Mouse (Mus musculus): ENCODE measurements around the gene Nudt7. TPM values are rescaled to one million over a fixed set of nuclear protein-coding genes. Genes with fewer than 3 reads are reported as not detected.

Nudt7 gene
- total and polyA plus RNA-seq, 3 experiments = 9.2 to 16.0 (median 9.9) TPM

DNA sequence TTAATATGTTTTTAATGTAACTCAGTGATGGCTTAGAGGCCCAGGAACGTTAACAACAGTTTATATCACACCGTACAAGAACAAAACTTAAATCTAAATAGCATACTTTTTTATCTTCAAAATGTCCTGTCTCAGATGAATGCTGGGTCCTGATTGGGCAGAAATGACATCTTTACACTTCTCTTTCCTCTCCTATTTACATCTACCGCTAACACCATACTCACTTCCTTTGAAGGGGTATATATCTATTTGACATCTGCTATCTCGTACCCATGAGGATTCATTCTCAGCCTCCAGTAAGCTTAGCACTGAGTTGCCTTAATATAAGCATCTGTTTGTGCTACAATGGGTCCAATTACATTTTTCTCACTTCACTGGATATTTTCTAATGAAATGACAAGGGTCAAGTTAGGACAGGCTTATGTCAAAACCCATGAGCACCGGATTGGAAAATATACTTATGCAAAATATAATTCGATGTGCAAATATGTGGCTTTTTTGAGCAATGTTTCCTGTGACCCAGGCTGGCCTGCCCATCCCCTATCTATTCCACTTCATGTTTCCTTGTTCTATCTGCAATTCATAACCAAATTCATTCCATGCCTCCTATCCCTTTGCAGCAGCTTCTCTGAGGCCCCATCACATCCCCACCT, 31.2 kb downstream of the Nudt7 start:
- TF ChIP-seq E2F4 (IDR thresholded peaks at IDR 0.05; ENCODE audit: insufficient replicate concordance, low read depth, low read length) = no peak
- TF ChIP-seq CTCF (conservative IDR thresholded peaks at IDR 0.05 in 1 of 2, IDR thresholded peaks at IDR 0.05 in 1 of 2; ENCODE audit: low read depth in 2 of 2, low read length in 2 of 2) = no peak
- no peak for TF ChIP-seq ELF1 (IDR thresholded peaks at IDR 0.05; ENCODE audit: low read depth, low read length)
- TF ChIP-seq JUN (IDR thresholded peaks at IDR 0.05; ENCODE audit: insufficient read depth, low read depth, low read length) = no peak
- no peak for TF ChIP-seq IRF4 (IDR thresholded peaks at IDR 0.05; ENCODE audit: low read depth, low read length)
- no peak for TF ChIP-seq ZMIZ1 (IDR thresholded peaks at IDR 0.05; ENCODE audit: low read depth, low read length)
- no peak for TF ChIP-seq MAX (IDR thresholded peaks at IDR 0.05; ENCODE audit: low read length)
- TF ChIP-seq JUND (conservative IDR thresholded peaks at IDR 0.05; ENCODE audit: low read depth, low read length) = no peak
- no peaks in the 10 kb centered on the region for H3K9me3 ChIP-seq (replicated peaks; ENCODE audit: low read length)

DNA sequence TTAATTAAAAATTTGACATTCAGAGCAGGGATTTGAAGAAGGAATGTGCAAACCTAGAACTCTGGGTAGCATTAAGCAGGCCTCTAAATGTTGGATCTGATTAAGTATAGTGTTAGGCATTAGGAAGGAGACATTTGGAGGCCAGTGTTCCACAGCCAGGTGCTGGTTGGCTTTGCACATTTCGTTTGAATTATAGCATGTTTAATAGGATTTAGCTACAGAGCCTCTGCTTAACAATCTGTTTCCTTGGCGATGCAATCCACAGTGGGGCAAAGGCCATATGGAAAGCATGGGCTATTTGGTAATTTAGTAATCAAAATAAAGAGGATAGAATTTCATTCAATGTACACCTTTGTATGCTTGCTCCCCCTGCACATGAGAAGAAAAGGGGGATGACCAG, 32.4 kb downstream of the Nudt7 start:
- no peak for DNase-seq (ENCODE audit: extremely low read depth)
- TF ChIP-seq KAT2A (IDR thresholded peaks at IDR 0.05; ENCODE audit: insufficient replicate concordance, low read length) = no peak
- no peak for TF ChIP-seq CHD2 (IDR thresholded peaks at IDR 0.05; ENCODE audit: low read length)
- no peak for TF ChIP-seq RAD21 (IDR thresholded peaks at IDR 0.05; ENCODE audit: low read depth, low read length)
- no peak for TF ChIP-seq SMC3 (IDR thresholded peaks at IDR 0.05; ENCODE audit: low read depth, low read length)
- TF ChIP-seq ZNF384 (IDR thresholded peaks at IDR 0.05; ENCODE audit: low read depth, low read length) = no peak
- TF ChIP-seq UBTF (IDR thresholded peaks at IDR 0.05; ENCODE audit: low read depth, low read length) = no peak
- no peak for TF ChIP-seq JUND (conservative IDR thresholded peaks at IDR 0.05; ENCODE audit: low read depth, low read length)
- TF ChIP-seq EP300 (IDR thresholded peaks at IDR 0.05; ENCODE audit: low read length) = no peak
- TF ChIP-seq RCOR1 (conservative IDR thresholded peaks at IDR 0.05; ENCODE audit: low read depth, low read length) = no peak
- no peak for TF ChIP-seq TBP (conservative IDR thresholded peaks at IDR 0.05; ENCODE audit: low read depth, low read length)
- TF ChIP-seq CHD1 (IDR thresholded peaks at IDR 0.05; ENCODE audit: low read depth, low read length) = no peak
- TF ChIP-seq NRF1 (IDR thresholded peaks at IDR 0.05; ENCODE audit: low read depth, low read length) = no peak
- Histone ChIP-seq H3K4me1 (ENCODE audit: control insufficient read depth in 1 of 2, insufficient read depth in 2 of 2) (no peaks in the 10 kb centered on the region), H3K79me2 (replicated peaks; ENCODE audit: control insufficient read depth, extremely low read depth, insufficient read depth, poor library complexity, severe bottlenecking) (no peaks in the 10 kb centered on the region), H3K36me3 (replicated peaks in 1 of 2; ENCODE audit: control insufficient read depth in 1 of 2, insufficient read depth in 1 of 2, low read length in 1 of 2) (no peaks in the 10 kb centered on the region), H3K27ac (ENCODE audit: insufficient read depth, low read depth) (no peak overlapping the region), H3K27me3 (replicated peaks) (no peaks in the 10 kb centered on the region), H3K4me3 (replicated peaks in 1 of 3; ENCODE audit: low read depth in 2 of 3, low read length in 2 of 3, poor library complexity in 1 of 3) (no peak overlapping the region), H3K4me2 (ENCODE audit: insufficient read depth, low read depth, poor library complexity, severe bottlenecking) (no peak overlapping the region), H3K9ac (ENCODE audit: insufficient read depth, low read depth) (no peak overlapping the region), H3K9me3 (replicated peaks; ENCODE audit: low read length) (no peaks in the 10 kb centered on the region)
- dilution Hi-C loops (cut with MboI; ENCODE audit: extremely low pct_ligation_motif_present, extremely low pct_unique_long_range_greater_than_20kb, low sequenced_read_pairs) (no loop called here), in situ Hi-C loops (cut with MboI; ENCODE audit: low pct_ligation_motif_present, low pct_unique_long_range_greater_than_20kb, low sequenced_read_pairs) (no loop called here)

More for the DNA sequence above, 31.2 kb downstream of the Nudt7 start:
- Histone ChIP-seq H3K27ac (ENCODE audit: insufficient read depth, low read depth) (no peak overlapping the region), H3K4me3 (replicated peaks in 1 of 3; ENCODE audit: low read depth in 2 of 3, low read length in 2 of 3, poor library complexity in 1 of 3) (no peak overlapping the region), H3K36me3 (replicated peaks in 1 of 2; ENCODE audit: control insufficient read depth in 1 of 2, insufficient read depth in 1 of 2, low read length in 1 of 2) (no peaks in the 10 kb centered on the region), H3K4me2 (ENCODE audit: insufficient read depth, low read depth, poor library complexity, severe bottlenecking) (no peak overlapping the region), H3K27me3 (replicated peaks) (no peaks in the 10 kb centered on the region), H3K4me1 (ENCODE audit: control insufficient read depth in 1 of 2, insufficient read depth in 2 of 2) (no peaks in the 10 kb centered on the region), H3K79me2 (replicated peaks; ENCODE audit: control insufficient read depth, extremely low read depth, insufficient read depth, poor library complexity, severe bottlenecking) (no peaks in the 10 kb centered on the region), H3K9ac (ENCODE audit: insufficient read depth, low read depth) (no peak overlapping the region)
- no peak for DNase-seq (ENCODE audit: extremely low read depth)
- in situ Hi-C loops (cut with MboI; ENCODE audit: low pct_ligation_motif_present, low pct_unique_long_range_greater_than_20kb, low sequenced_read_pairs) (no loop called here), dilution Hi-C loops (cut with MboI; ENCODE audit: extremely low pct_ligation_motif_present, extremely low pct_unique_long_range_greater_than_20kb, low sequenced_read_pairs) (no loop called here)

Measured in CH12.LX (cell line).